Mouse (Mus musculus): ENCODE results near the gene Pik3r5. TPM values are rescaled to one million over a fixed set of nuclear protein-coding genes. Genes with fewer than 3 reads are reported as not detected.

The Pik3r5 gene
- polyA plus RNA-seq, 1 experiment from 2014 or later, result 0.92 TPM

Other genes starting within 250 kb of the Pik3r5 start
- gene Ntn1, start 31.3 kb upstream of the Pik3r5 start, polyA plus RNA-seq (2014; fragmentation: Nextera tagmentation; extraction: Ambion mirVana), result 10.0 and 10.2 TPM in 2 replicates
- gene Pik3r6, start 70.9 kb downstream of the Pik3r5 start, polyA plus RNA-seq (2014; fragmentation: Nextera tagmentation; extraction: Ambion mirVana), result 0.98 and 1.3 TPM in 2 replicates
- gene Mfsd6l, start 124.1 kb downstream of the Pik3r5 start, polyA plus RNA-seq (2014; fragmentation: Nextera tagmentation; extraction: Ambion mirVana), result not detected in 2 replicates
- 0.92 and 1.5 TPM in 2 replicates for gene Ccdc42, start 154.9 kb downstream of the Pik3r5 start, polyA plus RNA-seq (2014; fragmentation: Nextera tagmentation; extraction: Ambion mirVana)

Measured in midbrain, embryonic 11.5 days (tissue).